Comparison of ENCODE assay signal across 8 mouse cellular contexts in the genomic region with DNA sequence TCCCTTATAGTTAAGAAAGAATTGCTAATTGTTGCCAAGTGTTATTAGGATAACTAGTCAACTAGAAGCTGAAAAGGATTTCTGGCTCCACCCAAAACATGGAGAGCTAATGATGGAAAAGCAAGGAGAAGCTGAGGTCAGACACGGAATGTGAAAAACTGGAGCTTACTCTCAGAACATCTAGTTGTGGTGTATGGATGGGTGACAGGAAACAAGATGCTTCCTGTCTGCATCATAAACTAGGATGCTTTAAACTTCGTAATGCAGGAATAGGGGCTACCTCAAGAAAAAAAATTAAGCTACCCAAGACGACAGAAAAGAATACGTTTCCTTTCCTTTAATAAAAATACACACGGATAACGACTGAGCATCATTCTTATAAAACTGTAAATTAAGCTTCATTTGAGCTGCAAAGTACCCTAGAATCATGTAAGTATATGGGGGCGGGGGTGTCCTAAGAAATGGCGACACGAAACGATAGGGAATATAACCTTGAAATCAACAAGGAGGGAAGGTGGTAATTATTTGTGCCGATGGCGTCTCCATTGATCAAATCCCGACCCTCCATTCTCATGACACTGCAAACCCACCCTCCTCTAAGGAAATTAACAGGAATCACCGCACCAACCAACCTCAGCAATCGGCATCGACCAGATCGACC. TPM values are rescaled to one million over a fixed set of nuclear protein-coding genes. Genes with fewer than 3 reads are reported as not detected.
DNase-seq lines count a peak whose midpoint lies in the region; ATAC-seq and TF ChIP-seq lines count a peak whose summit lies in the region.

No protein-coding gene starts in this region.

- H3K4me3 ChIP-seq in kidney, embryonic 16.5 days (ENCODE audit: low read length), result peak overlapping the region; percentile 62
- H3K4me3 ChIP-seq in forebrain, postnatal 0 days (ENCODE audit: low read depth, low read length), result peak overlapping the region; percentile 53
- peak overlapping the region; percentile 67 for H3K4me3 ChIP-seq in liver, embryonic 15.5 days (replicated peaks)

- no peaks in the 10 kb centered on the region for H3K9me3 ChIP-seq in kidney, embryonic 16.5 days (ENCODE audit: low read length)
- H3K9me3 ChIP-seq in forebrain, postnatal 0 days (ENCODE audit: low read length), result no peaks in the 10 kb centered on the region
- H3K9me3 ChIP-seq in liver, embryonic 15.5 days (replicated peaks), result no peaks in the 10 kb centered on the region

- no peak; the same call in 1 of the 2 replicates for ATAC-seq in kidney, embryonic 16.5 days (ENCODE audit: low FRiP score, low TSS enrichment)
- peak; percentile 15 for ATAC-seq in Patski
- ATAC-seq in forebrain, postnatal 0 days, result peak; percentile 72; the same call in 1 of the 2 replicates
- ATAC-seq in liver, embryonic 15.5 days (ENCODE audit: insufficient read depth), result no peak

- POLR2A ChIA-PET in Patski (lab: Charles Lee), result interaction anchor here (1.1 kb wide), 1 partner anchor 39 kb away, joined by 4 read pairs; no protein-coding TSS in a partner anchor

- no peak for TF ChIP-seq CTCF in Patski (IDR thresholded peaks at IDR 0.05)
- TF ChIP-seq CTCF in forebrain, postnatal 0 days (IDR thresholded peaks at IDR 0.05; ENCODE audit: low read depth), result no peak

- H3K27me3 ChIP-seq in kidney, embryonic 16.5 days (ENCODE audit: insufficient read depth, low read length), result no peaks in the 10 kb centered on the region
- peaks cover 15% of the 10 kb centered on the region for H3K27me3 ChIP-seq in Patski
- no peaks in the 10 kb centered on the region for H3K27me3 ChIP-seq in forebrain, postnatal 0 days (ENCODE audit: insufficient read depth, low read length)
- no peaks in the 10 kb centered on the region for H3K27me3 ChIP-seq in liver, embryonic 15.5 days

- in situ Hi-C loops in Patski (cut with MboI; ENCODE audit: low pct_unique_long_range_greater_than_20kb), result loop anchor here (10.0 kb wide), 1 partner anchor 70 kb away; no protein-coding TSS in a partner anchor

- H3K4me2 ChIP-seq in kidney, embryonic 16.5 days (replicated peaks; ENCODE audit: low read depth, low read length), result peak overlapping the region; percentile 54
- H3K4me2 ChIP-seq in forebrain, postnatal 0 days (ENCODE audit: low read depth), result peak overlapping the region; percentile 45
- peak overlapping the region; percentile 58 for H3K4me2 ChIP-seq in liver, embryonic 15.5 days

- DNase-seq in kidney, postnatal 14 days, result no peak
- DNase-seq in Patski (ENCODE audit: low read depth, low spot score), result no peak
- no peak for DNase-seq in forebrain, postnatal 0 days
- no peak for DNase-seq in right cerebral cortex, postnatal 36 days (ENCODE audit: low spot score in 2 of 2)
- DNase-seq in thymus, postnatal 0 days (ENCODE audit: low spot score), result no peak
- no peak for DNase-seq in right cerebral cortex, postnatal 4 days

- H3K9ac ChIP-seq in kidney, embryonic 16.5 days (replicated peaks; ENCODE audit: low read length), result peak overlapping the region; percentile 61
- peak overlapping the region; percentile 59 for H3K9ac ChIP-seq in forebrain, postnatal 0 days
- H3K9ac ChIP-seq in liver, embryonic 15.5 days, result peak overlapping the region; percentile 39; the same call in 1 of the 2 replicates

- 22% methylated on average over 17 of the region's 17 CpGs for WGBS in kidney, embryonic 16.5 days
- WGBS in forebrain, postnatal 0 days, result 24% methylated on average over 17 of the region's 17 CpGs
- WGBS in liver, embryonic 15.5 days (ENCODE audit: insufficient replicate concordance), result 10% methylated on average over 17 of the region's 17 CpGs

- H3K4me1 ChIP-seq in kidney, embryonic 16.5 days (ENCODE audit: insufficient read depth, low read length), result no peaks in the 10 kb centered on the region
- no peaks in the 10 kb centered on the region for H3K4me1 ChIP-seq in forebrain, postnatal 0 days (ENCODE audit: insufficient read depth)
- H3K4me1 ChIP-seq in liver, embryonic 15.5 days (replicated peaks), result no peaks in the 10 kb centered on the region

- CTCF ChIA-PET in Patski (lab: Charles Lee), result interaction anchor here (0.6 to 1.9 kb wide), 3 partner anchors 13 to 17 kb away, joined by 3 to 4 read pairs (median 4); no protein-coding TSS in a partner anchor

- peak overlapping the region; percentile 67 for H3K27ac ChIP-seq in kidney, embryonic 16.5 days (ENCODE audit: low read length)
- peak overlapping the region; percentile 86 for H3K27ac ChIP-seq in forebrain, postnatal 0 days (ENCODE audit: low read depth, low read length)
- 0 out of 2 replicates have a peak overlapping the region, but pooled peaks have one; percentile 24 for H3K27ac ChIP-seq in liver, embryonic 15.5 days (replicated peaks)

- no peaks in the 10 kb centered on the region for H3K36me3 ChIP-seq in kidney, embryonic 16.5 days (ENCODE audit: insufficient read depth, low read length)
- H3K36me3 ChIP-seq in forebrain, postnatal 0 days (ENCODE audit: insufficient read depth), result no peaks in the 10 kb centered on the region
- H3K36me3 ChIP-seq in liver, embryonic 15.5 days (replicated peaks), result no peaks in the 10 kb centered on the region

RNA-seq across cellular contexts. Expression of gene Chm, which starts 0.6 kb away (rescaled TPM):
- 13.2 and 15.0 TPM in 2 replicates for polyA plus RNA-seq in kidney, embryonic 16.5 days (2015; fragmentation: Nextera tagmentation; extraction: Ambion mirVana)
- polyA plus RNA-seq in Patski (2021), result 19.9 TPM
- total RNA-seq in forebrain, postnatal 0 days (2014; rRNA removed), result 36.1 and 43.1 TPM in 2 replicates
- polyA plus RNA-seq in forebrain, postnatal 0 days (2015; fragmentation: Nextera tagmentation; extraction: Ambion mirVana), result 11.5 and 12.3 TPM in 2 replicates
- 3.7 and 4.0 TPM in 2 replicates for polyA plus RNA-seq in liver, embryonic 15.5 days (2015; fragmentation: Nextera tagmentation; extraction: Ambion mirVana)
- polyA plus RNA-seq in thymus, postnatal 0 days (2015; fragmentation: Nextera tagmentation; extraction: Ambion mirVana), result 8.6 and 9.5 TPM in 2 replicates

Comparison
In these comparisons a context has a peak if more than half of its experiments do, and no peak if none do; other contexts are left out.
1. ATAC-seq: peak in Patski (single experiment) and forebrain, postnatal 0 days (single experiment); none in kidney, embryonic 16.5 days (single experiment) and liver, embryonic 15.5 days (single experiment).
2. H3K27ac ChIP-seq: peak in every context shown above with its lines; median percentile 86 in forebrain, postnatal 0 days; 67 in kidney, embryonic 16.5 days; 24 in liver, embryonic 15.5 days.
3. Peak in every context shown above with its lines, with median percentiles within 50 percentile points of each other: H3K4me2 ChIP-seq, H3K4me3 ChIP-seq and H3K9ac ChIP-seq.